29 mouse cellular contexts compared by ENCODE assay signal in the genomic region with DNA sequence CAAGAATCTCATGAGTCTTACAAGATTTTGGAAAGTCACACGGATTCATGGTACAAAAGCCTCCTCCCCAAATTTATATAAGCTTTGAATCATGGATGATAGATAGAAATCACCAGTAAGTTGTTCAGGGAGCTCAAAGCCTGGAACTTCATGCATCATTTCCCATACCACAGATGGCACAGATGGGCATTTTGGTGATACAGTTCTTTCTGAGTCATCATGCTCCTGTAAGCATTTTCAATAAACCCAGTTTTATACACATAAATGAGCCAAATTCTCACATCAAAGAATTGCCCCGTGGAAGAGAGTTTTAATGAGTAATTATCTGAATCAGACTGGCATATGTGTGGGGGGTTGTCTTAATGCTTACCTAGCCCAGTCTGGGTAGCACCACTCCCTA.
A peak's percentile ranks its signal among the peaks of the same experiment; 100 is the strongest.
DNase-seq lines count a peak whose midpoint lies in the region; ATAC-seq and TF ChIP-seq lines count a peak whose summit lies in the region.
"Had no signal": no experiment of that assay in that cellular context is flagged by ENCODE, and none has a peak within 500 bp of the region (broad histone marks: within the 10 kb centered on the region; RNA-seq: fewer than 3 reads in every experiment).

No protein-coding gene starts in this region.

- no peak for ATAC-seq in forebrain, postnatal 0 days
- no peak for ATAC-seq in forebrain, embryonic 12.5 days (ENCODE audit: low FRiP score)
- no peak for ATAC-seq in midbrain, postnatal 0 days (ENCODE audit: low FRiP score)
- ATAC-seq: activated CD4-positive, CD25-positive, alpha-beta regulatory T cell, adult 4 months; inflammation-experienced regulatory T-cells, adult 6 months; liver, embryonic 12.5 days had no signal

- H3K9me3 ChIP-seq in forebrain, postnatal 0 days (ENCODE audit: low read length) = no peaks in the 10 kb centered on the region
- H3K9me3 ChIP-seq in forebrain, embryonic 12.5 days = no peaks in the 10 kb centered on the region
- H3K9me3 ChIP-seq in midbrain, postnatal 0 days (ENCODE audit: low read length) = no peaks in the 10 kb centered on the region
- H3K9me3 ChIP-seq in midbrain, embryonic 10.5 days (replicated peaks) = no peaks in the 10 kb centered on the region
- H3K9me3 ChIP-seq: embryonic facial prominence, embryonic 15.5 days; G1E; heart, embryonic 10.5 days; limb, embryonic 13.5 days; liver, embryonic 12.5 days; neural tube, embryonic 15.5 days had no signal

- no peak overlapping the region for H3K4me2 ChIP-seq in forebrain, postnatal 0 days (ENCODE audit: low read depth)
- no peak overlapping the region for H3K4me2 ChIP-seq in forebrain, embryonic 12.5 days
- no peak overlapping the region for H3K4me2 ChIP-seq in midbrain, postnatal 0 days (ENCODE audit: low read depth, low read length, poor library complexity, severe bottlenecking)
- H3K4me2 ChIP-seq: embryonic facial prominence, embryonic 15.5 days; hindbrain, embryonic 14.5 days; limb, embryonic 13.5 days; liver, embryonic 12.5 days; midbrain, embryonic 11.5 days; neural tube, embryonic 15.5 days had no signal

- H3K4me3 ChIP-seq in forebrain, postnatal 0 days (ENCODE audit: low read depth, low read length) = no peak overlapping the region
- no peak overlapping the region for H3K4me3 ChIP-seq in forebrain, embryonic 12.5 days (replicated peaks)
- H3K4me3 ChIP-seq in midbrain, postnatal 0 days (ENCODE audit: low read depth, low read length) = no peak overlapping the region
- no peak overlapping the region for H3K4me3 ChIP-seq in midbrain, embryonic 10.5 days
- H3K4me3 ChIP-seq: embryonic facial prominence, embryonic 15.5 days; gastrocnemius, adult 2 months; heart, embryonic 10.5 days; limb, embryonic 13.5 days; liver, embryonic 12.5 days; neural tube, embryonic 15.5 days had no signal

- H3K9ac ChIP-seq in forebrain, postnatal 0 days = no peak overlapping the region
- H3K9ac ChIP-seq in forebrain, embryonic 12.5 days = no peak overlapping the region
- H3K9ac ChIP-seq in midbrain, postnatal 0 days (replicated peaks; ENCODE audit: low read length, poor library complexity, severe bottlenecking) = no peak overlapping the region
- H3K9ac ChIP-seq: embryonic facial prominence, embryonic 15.5 days; hindbrain, embryonic 14.5 days; limb, embryonic 13.5 days; liver, embryonic 12.5 days; neural tube, embryonic 15.5 days had no signal

- 34% methylated on average over 2 of the region's 2 CpGs for WGBS in forebrain, postnatal 0 days
- WGBS in forebrain, embryonic 12.5 days = 62% methylated on average over 2 of the region's 2 CpGs
- 61% methylated on average over 2 of the region's 2 CpGs for WGBS in midbrain, postnatal 0 days
- WGBS in midbrain, embryonic 10.5 days = 67% methylated on average over 2 of the region's 2 CpGs

- H3K27ac ChIP-seq in forebrain, postnatal 0 days (ENCODE audit: low read depth, low read length) = no peak overlapping the region
- no peak overlapping the region for H3K27ac ChIP-seq in forebrain, embryonic 12.5 days
- no peak overlapping the region for H3K27ac ChIP-seq in midbrain, postnatal 0 days (ENCODE audit: low read depth, low read length)
- no peak overlapping the region for H3K27ac ChIP-seq in midbrain, embryonic 10.5 days (replicated peaks)
- H3K27ac ChIP-seq: embryonic facial prominence, embryonic 15.5 days; gastrocnemius, adult 2 months; heart, embryonic 10.5 days; hindbrain, embryonic 14.5 days; limb, embryonic 13.5 days; liver, embryonic 12.5 days; neural tube, embryonic 15.5 days had no signal

- DNase-seq in forebrain, postnatal 0 days = peak; percentile 3
- peak; percentile 0 for DNase-seq in midbrain, postnatal 0 days (ENCODE audit: low spot score)
- no peak for DNase-seq in midbrain, embryonic 10.5 days (ENCODE audit: low spot score)
- peak; percentile 81 for DNase-seq in brain, adult 2 months (ENCODE audit: low read depth, low spot score)
- peak; percentile 6 to 8 for DNase-seq in layer of hippocampus, postnatal 36 days
- DNase-seq in embryo, embryonic 9.5 days (ENCODE audit: extremely low spot score) = no peak
- DNase-seq in thymus, postnatal 0 days (ENCODE audit: low spot score) = no peak
- DNase-seq: adrenal gland, postnatal 10 days; B cell, adult 2 months; cerebellum, adult 8-10 months; gastrocnemius, adult 2 months; heart, postnatal 4 days; kidney, adult 8-10 months; kidney, postnatal 10 days; lung, adult 18-20 months; lung, postnatal 10 days; thymus, postnatal 4 days had no signal

- no peak for TF ChIP-seq CTCF in forebrain, postnatal 0 days (IDR thresholded peaks at IDR 0.05; ENCODE audit: low read depth)
- no peak for TF ChIP-seq CTCF in midbrain, postnatal 0 days (IDR thresholded peaks at IDR 0.05)

- H3K36me3 ChIP-seq in forebrain, postnatal 0 days (ENCODE audit: insufficient read depth) = no peaks in the 10 kb centered on the region
- no peaks in the 10 kb centered on the region for H3K36me3 ChIP-seq in forebrain, embryonic 12.5 days (replicated peaks)
- no peaks in the 10 kb centered on the region for H3K36me3 ChIP-seq in midbrain, postnatal 0 days (ENCODE audit: insufficient read depth, low read length)
- no peaks in the 10 kb centered on the region for H3K36me3 ChIP-seq in midbrain, embryonic 10.5 days
- H3K36me3 ChIP-seq: embryonic facial prominence, embryonic 15.5 days; G1E; heart, embryonic 10.5 days; limb, embryonic 13.5 days; liver, embryonic 12.5 days; neural tube, embryonic 15.5 days had no signal

- H3K4me1 ChIP-seq in forebrain, postnatal 0 days (ENCODE audit: insufficient read depth) = no peaks in the 10 kb centered on the region
- no peaks in the 10 kb centered on the region for H3K4me1 ChIP-seq in forebrain, embryonic 12.5 days
- H3K4me1 ChIP-seq in midbrain, postnatal 0 days (ENCODE audit: insufficient read depth, low read length) = no peaks in the 10 kb centered on the region
- no peaks in the 10 kb centered on the region for H3K4me1 ChIP-seq in midbrain, embryonic 10.5 days
- H3K4me1 ChIP-seq: embryonic facial prominence, embryonic 15.5 days; heart, embryonic 10.5 days; limb, embryonic 13.5 days; liver, embryonic 12.5 days; neural tube, embryonic 15.5 days had no signal

- no peaks in the 10 kb centered on the region for H3K27me3 ChIP-seq in forebrain, postnatal 0 days (ENCODE audit: insufficient read depth, low read length)
- H3K27me3 ChIP-seq in forebrain, embryonic 12.5 days = no peaks in the 10 kb centered on the region
- no peaks in the 10 kb centered on the region for H3K27me3 ChIP-seq in midbrain, postnatal 0 days (ENCODE audit: insufficient read depth, low read length)
- no peaks in the 10 kb centered on the region for H3K27me3 ChIP-seq in midbrain, embryonic 10.5 days (ENCODE audit: low read depth, poor library complexity, severe bottlenecking)
- H3K27me3 ChIP-seq: CH12.LX; embryonic facial prominence, embryonic 15.5 days; limb, embryonic 13.5 days; liver, embryonic 12.5 days; neural tube, embryonic 15.5 days had no signal

Comparison
In these comparisons a context has a peak if more than half of its experiments do, and no peak if none do; other contexts are left out.
1. DNase-seq: peak in forebrain, postnatal 0 days (single experiment), midbrain, postnatal 0 days (single experiment), brain, adult 2 months (single experiment) and layer of hippocampus, postnatal 36 days (2 of 2); none in midbrain, embryonic 10.5 days (single experiment), embryo, embryonic 9.5 days (single experiment) and thymus, postnatal 0 days (single experiment).